Mouse (Mus musculus) CH12.LX (cell line): ENCODE measurements around the gene Tex33. TPM values are rescaled to one million over a fixed set of nuclear protein-coding genes. Genes with fewer than 3 reads are reported as not detected.

ENCODE experiments used
- DNase-seq: peaks from one replicate; pipeline ENCODE4 v3.0.0-alpha.2; 2013; ENCODE audit errors: extremely low read depth
- H3K27ac ChIP-seq: 2 replicates; pipeline ENCODE4 v1.5.1; 2012; ENCODE audit warnings: low read depth, mild to moderate bottlenecking, control low read depth, moderate library complexity; ENCODE audit not compliant: insufficient read depth
- H3K27me3 ChIP-seq: replicated peaks from 2 replicates; pipeline ENCODE3; 2012; ENCODE audit warnings: inconsistent platforms
- H3K36me3 ChIP-seq, 2 experiments: replicated peaks in 1 of 2; 2 replicates each; pipeline versions ENCODE3 to v1.6.1; 2012; ENCODE audit warnings: inconsistent platforms in 1 of 2, low read length in 1 of 2, mild to moderate bottlenecking in 1 of 2, mixed read lengths in 1 of 2, moderate library complexity in 1 of 2; ENCODE audit not compliant: control insufficient read depth in 1 of 2, insufficient read depth in 1 of 2
- H3K4me1 ChIP-seq, 2 experiments: 2 replicates each; pipeline ENCODE4 v1.6.1; 2012; ENCODE audit warnings: inconsistent platforms in 1 of 2, moderate library complexity in 1 of 2; ENCODE audit not compliant: insufficient read depth in 2 of 2, control insufficient read depth in 1 of 2
- H3K4me2 ChIP-seq: 2 replicates; pipeline ENCODE4 v1.6.1; 2012; ENCODE audit warnings: low read depth, mild to moderate bottlenecking, control low read depth; ENCODE audit not compliant: poor library complexity, insufficient read depth, severe bottlenecking
- H3K4me3 ChIP-seq, 3 experiments: fragments of 150-350 bp in 1 of 3; sonication (generic) in 1 of 3; replicated peaks in 1 of 3; 2 replicates each; pipeline versions ENCODE3 to v1.5.1; 2011 to 2012; ENCODE audit warnings: low read depth in 2 of 3, low read length in 2 of 3, mild to moderate bottlenecking in 2 of 3, moderate library complexity in 2 of 3, control low read depth in 1 of 3, improper control_type of control experiment in 1 of 3, inconsistent platforms in 1 of 3, mixed read lengths in 1 of 3; ENCODE audit not compliant: poor library complexity in 1 of 3
- H3K79me2 ChIP-seq: replicated peaks from 2 replicates; pipeline ENCODE4 v1.6.1; 2012; ENCODE audit warnings: mild to moderate bottlenecking, moderate library complexity; ENCODE audit not compliant: control insufficient read depth, poor library complexity, insufficient read depth, severe bottlenecking; ENCODE audit errors: extremely low read depth
- H3K9ac ChIP-seq: 2 replicates; pipeline ENCODE4 v1.6.1; 2012; ENCODE audit warnings: low read depth, mild to moderate bottlenecking, control low read depth, moderate library complexity; ENCODE audit not compliant: insufficient read depth
- H3K9me3 ChIP-seq: replicated peaks from 2 replicates; pipeline ENCODE3; 2012; ENCODE audit warnings: low read length, inconsistent platforms, mixed read lengths
- BHLHE40 ChIP-seq: IDR thresholded peaks from 2 replicates; pipeline ENCODE4 v1.6.1; 2011; ENCODE audit warnings: mild to moderate bottlenecking, low read depth, low read length, improper control_type of control experiment
- CHD1 ChIP-seq: IDR thresholded peaks from 2 replicates; pipeline ENCODE4 v1.6.1; 2012; ENCODE audit warnings: low read depth, low read length, improper control_type of control experiment, inconsistent platforms
- CHD2 ChIP-seq: IDR thresholded peaks from 2 replicates; pipeline ENCODE4 v1.6.1; 2011; ENCODE audit warnings: low read length, improper control_type of control experiment
- CTCF ChIP-seq, 2 experiments: IDR thresholded peaks in 1 of 2; conservative IDR thresholded peaks in 1 of 2; 2 replicates each; pipeline ENCODE4 v1.5.1; 2011 to 2012; ENCODE audit warnings: low read depth in 2 of 2, low read length in 2 of 2, improper control_type of control experiment in 1 of 2, inconsistent platforms in 1 of 2, mild to moderate bottlenecking in 1 of 2, moderate library complexity in 1 of 2
- E2F4 ChIP-seq: IDR thresholded peaks from 2 replicates; pipeline ENCODE4 v1.6.1; 2011; ENCODE audit warnings: low read depth, low read length, improper control_type of control experiment; ENCODE audit not compliant: insufficient replicate concordance
- ELF1 ChIP-seq: IDR thresholded peaks from 2 replicates; pipeline ENCODE4 v1.6.1; 2014; ENCODE audit warnings: low read depth, mild to moderate bottlenecking, inconsistent platforms, low read length, improper control_type of control experiment
- EP300 ChIP-seq: IDR thresholded peaks from 2 replicates; pipeline ENCODE4 v1.6.1; 2011; ENCODE audit warnings: low read length, improper control_type of control experiment
- ETS1 ChIP-seq: conservative IDR thresholded peaks from 2 replicates; pipeline ENCODE4 v1.6.1; 2012; ENCODE audit warnings: low read depth, mild to moderate bottlenecking, inconsistent platforms, low read length, improper control_type of control experiment, moderate library complexity
- GABPA ChIP-seq: IDR thresholded peaks from 2 replicates; pipeline ENCODE4 v1.6.1; 2012; ENCODE audit warnings: low read depth, low read length, improper control_type of control experiment, inconsistent platforms; ENCODE audit not compliant: insufficient replicate concordance
- HCFC1 ChIP-seq: IDR thresholded peaks from 2 replicates; pipeline ENCODE4 v1.6.1; 2012; ENCODE audit warnings: low read depth, mild to moderate bottlenecking, inconsistent platforms, low read length, improper control_type of control experiment
- IRF4 ChIP-seq: IDR thresholded peaks from 2 replicates; pipeline ENCODE4 v1.6.1; 2014; ENCODE audit warnings: low read depth, mild to moderate bottlenecking, inconsistent platforms, low read length, improper control_type of control experiment
- JUN ChIP-seq: IDR thresholded peaks from 2 replicates; pipeline ENCODE4 v1.6.1; 2011; ENCODE audit warnings: low read depth, mild to moderate bottlenecking, low read length, improper control_type of control experiment, moderate library complexity; ENCODE audit not compliant: insufficient read depth
- JUND ChIP-seq: conservative IDR thresholded peaks from 2 replicates; pipeline ENCODE4 v1.6.1; 2011; ENCODE audit warnings: low read depth, low read length, improper control_type of control experiment
- KAT2A ChIP-seq: IDR thresholded peaks from 2 replicates; pipeline ENCODE4 v1.6.1; 2012; ENCODE audit warnings: low read length, improper control_type of control experiment, inconsistent platforms; ENCODE audit not compliant: insufficient replicate concordance
- MAFK ChIP-seq: IDR thresholded peaks from 2 replicates; pipeline ENCODE4 v1.6.1; 2011; ENCODE audit warnings: low read length, improper control_type of control experiment; ENCODE audit not compliant: insufficient replicate concordance
- MAX ChIP-seq: IDR thresholded peaks from 2 replicates; pipeline ENCODE4 v1.6.1; 2011; ENCODE audit warnings: low read length, improper control_type of control experiment
- MAZ ChIP-seq: IDR thresholded peaks from 2 replicates; pipeline ENCODE4 v1.6.1; 2012; ENCODE audit warnings: low read depth, mild to moderate bottlenecking, inconsistent platforms, low read length, improper control_type of control experiment, moderate library complexity
- MEF2A ChIP-seq: IDR thresholded peaks from 2 replicates; pipeline ENCODE4 v1.6.1; 2014; ENCODE audit warnings: low read depth, mild to moderate bottlenecking, inconsistent platforms, low read length, improper control_type of control experiment, borderline replicate concordance
- MXI1 ChIP-seq: IDR thresholded peaks from 2 replicates; pipeline ENCODE4 v1.6.1; 2011; ENCODE audit warnings: mild to moderate bottlenecking, low read depth, low read length, improper control_type of control experiment
- MYC ChIP-seq: IDR thresholded peaks from 2 replicates; pipeline ENCODE4 v1.6.1; 2011; ENCODE audit warnings: low read depth, mild to moderate bottlenecking, improper control_type of control experiment, low read length
- NRF1 ChIP-seq: IDR thresholded peaks from 2 replicates; pipeline ENCODE4 v1.6.1; 2014; ENCODE audit warnings: low read depth, mild to moderate bottlenecking, inconsistent platforms, low read length, improper control_type of control experiment, moderate library complexity
- PAX5 ChIP-seq: IDR thresholded peaks from 2 replicates; pipeline ENCODE4 v1.6.1; 2012; ENCODE audit warnings: low read length, inconsistent platforms, mixed read lengths
- POLR2A ChIP-seq: IDR thresholded peaks from 2 replicates; pipeline ENCODE4 v1.6.1; 2011; ENCODE audit warnings: low read depth, mild to moderate bottlenecking, improper control_type of control experiment, low read length
- RAD21 ChIP-seq: IDR thresholded peaks from 2 replicates; pipeline ENCODE4 v1.6.1; 2011; ENCODE audit warnings: low read depth, mild to moderate bottlenecking, low read length, improper control_type of control experiment, moderate library complexity
- RCOR1 ChIP-seq: conservative IDR thresholded peaks from 2 replicates; pipeline ENCODE4 v1.6.1; 2012; ENCODE audit warnings: low read depth, mild to moderate bottlenecking, inconsistent platforms, low read length, improper control_type of control experiment
- SIN3A ChIP-seq: IDR thresholded peaks from 2 replicates; pipeline ENCODE4 v1.6.1; 2012; ENCODE audit warnings: low read length, improper control_type of control experiment, inconsistent platforms
- SMC3 ChIP-seq: IDR thresholded peaks from 2 replicates; pipeline ENCODE4 v1.6.1; 2011; ENCODE audit warnings: low read depth, low read length, improper control_type of control experiment
- TBP ChIP-seq: conservative IDR thresholded peaks from 2 replicates; pipeline ENCODE4 v1.6.1; 2011; ENCODE audit warnings: low read depth, low read length, improper control_type of control experiment
- TCF12 ChIP-seq: IDR thresholded peaks from 2 replicates; pipeline ENCODE4 v1.6.1; 2014; ENCODE audit warnings: low read depth, mild to moderate bottlenecking, inconsistent platforms, low read length, improper control_type of control experiment
- UBTF ChIP-seq: IDR thresholded peaks from 2 replicates; pipeline ENCODE4 v1.6.1; 2012; ENCODE audit warnings: low read depth, mild to moderate bottlenecking, inconsistent platforms, low read length, improper control_type of control experiment, moderate library complexity
- USF1 ChIP-seq: IDR thresholded peaks from 2 replicates; pipeline ENCODE4 v1.6.1; 2014; ENCODE audit warnings: low read depth, mild to moderate bottlenecking, inconsistent platforms, low read length, improper control_type of control experiment
- USF2 ChIP-seq: conservative IDR thresholded peaks from 2 replicates; pipeline ENCODE4 v1.6.1; 2011; ENCODE audit warnings: low read depth, low read length, improper control_type of control experiment
- ZKSCAN1 ChIP-seq: IDR thresholded peaks from 2 replicates; pipeline ENCODE4 v1.6.1; 2012; ENCODE audit warnings: low read depth, inconsistent platforms, low read length, improper control_type of control experiment, borderline replicate concordance
- ZMIZ1 ChIP-seq: IDR thresholded peaks from 2 replicates; pipeline ENCODE4 v1.6.1; 2012; ENCODE audit warnings: low read depth, mild to moderate bottlenecking, inconsistent platforms, low read length, improper control_type of control experiment
- ZNF384 ChIP-seq: IDR thresholded peaks from 2 replicates; pipeline ENCODE4 v1.6.1; 2012; ENCODE audit warnings: low read depth, low read length, improper control_type of control experiment, inconsistent platforms
- dilution Hi-C: fragments of 300-500 bp; cut with MboI; formaldehyde crosslinking; loops from 2 replicates; pipeline ENCODE4 v1.14.3; 2020; ENCODE audit warnings: low sequenced_read_pairs; ENCODE audit not compliant: extremely low pct_unique_long_range_greater_than_20kb, extremely low pct_ligation_motif_present
- in situ Hi-C: fragments of 300-500 bp; cut with MboI; formaldehyde crosslinking; loops from 3 replicates; pipeline ENCODE4 v1.14.3; 2019; ENCODE audit warnings: low sequenced_read_pairs, low pct_ligation_motif_present, low pct_unique_long_range_greater_than_20kb, mixed read lengths
- polyA plus RNA-seq: library from polyadenylated mRNA; unstranded; fragments of >175 nt; gene quantifications from 2 replicates; pipeline ENCODE4 v1.2.1, GENCODE M21; 2012; ENCODE audit warnings: low read depth; ENCODE audit not compliant: insufficient read length
- total RNA-seq, 2 experiments: library from RNA; depleted of rRNA; stranded (reverse); fragments of 300-350 nt in 1 of 2; fragments of >200 nt in 1 of 2; gene quantifications; 2 replicates each; pipeline ENCODE4 v1.2.3; 2012 to 2014

Tex33 gene
- total and polyA plus RNA-seq, 3 experiments = not detected

GRCm38 (mm10) chr15:78334380-78334779 is 61.3 kb downstream of the Tex33 start (continued):
- no peak for TF ChIP-seq MXI1
- no peak for TF ChIP-seq NRF1
- peak; percentile 58 for TF ChIP-seq TCF12
- peak; percentile 72 for TF ChIP-seq BHLHE40

- peak; percentile 70 for DNase-seq
Observed at GRCm38 (mm10) chr15:78332981-78333380, 62.7 kb downstream of the Tex33 start.

More at GRCm38 (mm10) chr15:78332981-78333380, 62.7 kb downstream of the Tex33 start:
- H3K9ac ChIP-seq = peak overlapping the region; percentile 63; the same call in 1 of the 2 replicates
- peaks cover 55 to 70% of the 10 kb centered on the region in 2 experiments for H3K36me3 ChIP-seq
- dilution Hi-C loops = no loop called here
- no peaks in the 10 kb centered on the region for H3K9me3 ChIP-seq
- peak overlapping the region; percentile 86 for H3K27ac ChIP-seq
- TF ChIP-seq POLR2A (peak; percentile 20; the same call in 1 of the 2 replicates), ZMIZ1 (no peak), ZKSCAN1 (no peak), MAZ (no peak), GABPA (no peak), TCF12 (peak; percentile 62; the same call in 1 of the 2 replicates), UBTF (no peak), SIN3A (peak; percentile 24; the same call in 1 of the 2 replicates), CHD1 (no peak), JUND (no peak), MAFK (no peak), BHLHE40 (no peak), RAD21 (no peak), RCOR1 (no peak), IRF4 (no peak; the same call in 1 of the 2 replicates), NRF1 (no peak), EP300 (0 out of 2 replicates have a peak, but pooled peaks have one; percentile 19), SMC3 (no peak), MEF2A (no peak), E2F4 (no peak), ETS1 (peak; percentile 60), CTCF (conservative IDR thresholded peaks at IDR 0.05 in 1 of 2, IDR thresholded peaks at IDR 0.05 in 1 of 2; ENCODE audit: low read depth in 2 of 2, low read length in 2 of 2) (no peak), MXI1 (peak; percentile 47; the same call in 1 of the 2 replicates), CHD2 (no peak), MYC (no peak), JUN (no peak), USF2 (no peak), ZNF384 (no peak), HCFC1 (no peak), PAX5 (no peak), ELF1 (no peak), KAT2A (no peak), USF1 (no peak), MAX (no peak), TBP (no peak)
- in situ Hi-C loops = loop anchor here (5.0 to 10.0 kb wide), 2 partner anchors 76 to 148 kb away; no protein-coding TSS in a partner anchor
- peak overlapping the region; percentile 97 for H3K4me2 ChIP-seq
- H3K4me1 ChIP-seq = peaks cover 29 to 76% of the 10 kb centered on the region in 2 experiments
- peak overlapping the region in 1 of 3 experiments; percentile 22 for H3K4me3 ChIP-seq
- H3K79me2 ChIP-seq = peaks cover 63% of the 10 kb centered on the region
- no peaks in the 10 kb centered on the region for H3K27me3 ChIP-seq
